Mouse (Mus musculus) cerebellum, postnatal 25 days (tissue): ENCODE measurements around the gene Spred1.
"Not testable (repeated sequence)": the region's sequence is repeated elsewhere in the genome, so short reads cannot be mapped to it uniquely, and the experiment has no call there.

Experiments used
- DNase-seq, 2 experiments: peaks; one replicate each; pipeline ENCODE4 v3.0.0; 2021; ENCODE audit warnings: mixed read lengths in 2 of 2

Spred1 gene

DNA sequence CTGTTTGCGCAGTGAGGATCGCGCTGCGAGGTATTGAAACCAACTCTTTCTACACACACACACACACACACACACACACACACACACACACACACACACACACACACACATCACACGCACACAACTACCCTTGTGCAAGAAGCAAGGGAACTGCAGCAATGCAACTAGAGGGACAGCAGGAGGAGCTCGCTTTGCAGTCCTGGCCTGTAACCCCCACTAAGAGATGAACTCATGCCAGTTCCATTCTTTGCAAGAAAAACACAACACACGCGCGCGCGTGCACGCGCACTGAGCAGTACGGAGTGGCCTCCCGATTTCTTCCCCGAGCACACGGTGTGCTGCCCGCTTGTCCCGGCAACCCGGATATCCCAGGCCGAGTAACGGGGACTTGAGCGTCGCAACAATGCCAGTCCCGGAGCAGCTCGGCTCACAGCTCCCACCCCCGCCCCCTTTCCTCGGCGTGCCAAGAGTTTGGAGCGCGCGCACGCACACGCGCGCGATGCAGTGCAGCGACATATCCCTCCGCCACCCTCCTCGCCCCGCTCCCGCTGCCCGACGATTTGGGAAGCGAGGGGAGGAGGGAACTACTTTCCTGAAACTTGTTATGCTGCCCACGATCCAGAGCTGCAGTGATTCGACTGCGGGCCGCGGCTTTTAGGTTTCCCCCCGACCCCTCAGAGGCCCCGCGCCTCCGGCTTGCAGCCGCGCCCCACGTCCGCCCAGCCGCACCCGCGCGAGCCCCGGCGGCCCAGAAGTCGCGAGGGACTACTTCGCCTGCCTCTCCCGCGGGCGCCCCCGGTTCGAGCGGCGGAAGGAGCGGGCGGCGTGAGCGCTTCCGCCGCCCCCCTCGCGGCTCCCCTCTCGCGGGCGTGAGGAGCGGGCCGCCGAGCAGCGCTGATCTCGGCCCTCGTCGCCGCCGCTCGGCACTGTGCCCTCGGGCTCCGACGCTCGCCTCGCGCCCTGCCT lies 645 bp upstream of the Spred1 start:
- peak; percentile 94 for DNase-seq

DNA sequence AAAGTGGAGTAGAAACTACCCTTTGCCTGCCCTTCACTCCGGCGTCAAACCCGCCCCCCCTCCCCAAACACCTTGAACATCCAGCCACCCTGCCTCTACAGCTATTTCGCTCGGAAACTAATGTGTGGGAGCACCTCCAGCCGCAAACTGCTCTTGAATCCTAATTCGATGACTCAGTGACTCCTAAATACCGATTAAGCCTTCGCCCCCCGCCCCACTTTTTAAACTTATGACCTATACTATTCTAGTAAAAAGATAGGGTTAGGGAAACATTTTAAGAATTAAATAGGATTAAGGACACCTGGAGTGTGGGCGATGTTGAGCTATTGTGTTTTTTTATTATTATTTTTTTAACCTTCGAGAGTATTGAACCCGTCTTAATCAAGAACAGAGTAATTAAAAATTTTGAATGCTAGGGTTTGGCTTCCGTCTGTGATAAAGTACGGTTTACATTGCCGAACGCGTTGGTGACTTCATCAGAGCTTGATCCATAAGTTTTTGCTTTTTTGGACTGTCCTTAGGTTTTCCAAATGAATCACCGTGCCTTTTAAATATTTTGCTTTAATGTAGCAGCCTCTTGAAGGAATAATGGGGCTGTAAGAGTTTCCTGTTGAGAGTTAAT lies 921 bp downstream of the Spred1 start:
- no peak for DNase-seq

DNA sequence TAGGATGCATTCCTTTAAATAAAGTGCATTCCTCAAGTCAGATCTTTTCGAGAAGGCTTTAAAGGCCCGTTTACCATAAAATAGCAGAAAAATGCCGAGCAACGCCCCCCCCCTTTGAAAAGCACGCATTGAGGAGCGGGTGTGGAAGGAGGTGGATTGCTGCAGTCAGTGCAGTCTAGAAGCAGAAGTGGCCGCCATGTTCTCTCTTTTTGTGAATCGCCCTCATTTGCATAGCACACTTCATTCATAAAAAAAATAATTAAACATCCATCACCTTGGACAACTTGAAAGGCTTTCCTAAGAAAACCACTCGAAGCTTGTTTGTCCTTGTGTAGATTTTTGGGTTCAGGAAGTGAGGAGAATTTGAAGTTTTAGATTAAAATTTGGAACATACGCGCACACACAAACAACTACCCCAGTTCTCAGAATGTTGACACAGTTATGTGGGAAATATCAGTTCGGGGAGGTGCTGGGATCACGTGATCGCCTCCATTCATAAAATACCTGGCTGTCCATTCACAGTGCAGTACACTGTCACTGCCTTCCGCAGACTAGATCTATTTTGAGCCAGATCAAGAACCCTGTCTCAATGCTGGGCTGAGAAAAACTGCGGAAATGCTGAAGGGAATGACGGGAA lies 1.6 kb downstream of the Spred1 start:
- peak; percentile 68 to 76 for DNase-seq

DNA sequence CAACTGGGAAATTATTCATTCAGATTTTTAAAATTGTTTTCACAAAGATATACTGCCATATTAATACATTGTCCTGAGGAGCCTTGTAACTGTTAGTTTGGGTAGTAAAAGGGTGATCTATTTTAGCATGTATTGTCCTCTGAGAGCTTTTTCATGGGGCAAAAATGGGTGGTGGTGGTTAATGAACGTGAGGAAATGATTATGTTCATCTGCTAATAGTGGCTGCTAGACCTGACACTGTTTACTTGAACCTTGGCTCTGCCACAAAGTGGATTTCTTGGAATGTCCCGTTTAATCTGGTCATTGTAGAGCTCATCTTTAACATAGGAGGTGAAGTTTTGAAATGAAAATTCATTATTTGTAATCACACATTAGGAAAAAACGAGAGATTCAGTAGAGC lies 2.5 kb downstream of the Spred1 start:
- DNase-seq: no peak

DNA sequence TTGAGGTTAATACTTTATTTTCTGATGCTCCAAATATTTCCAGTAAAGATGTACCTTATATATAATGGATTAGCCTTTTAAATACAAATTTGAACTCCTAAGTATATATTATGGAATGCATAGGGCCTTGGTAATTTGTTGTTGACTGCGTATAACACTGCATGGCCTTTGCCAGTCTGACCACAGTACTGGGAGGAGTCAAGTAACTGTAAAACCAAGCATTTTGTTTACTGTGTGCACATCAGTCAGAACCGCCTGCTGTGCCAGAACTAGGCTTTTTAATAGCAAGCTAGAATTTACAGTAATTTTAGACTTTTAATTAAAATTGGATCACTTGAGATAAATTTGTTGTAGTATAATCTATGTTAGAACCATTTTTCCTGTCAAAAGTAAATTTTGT lies 3.7 kb downstream of the Spred1 start:
- DNase-seq: no peak

DNA sequence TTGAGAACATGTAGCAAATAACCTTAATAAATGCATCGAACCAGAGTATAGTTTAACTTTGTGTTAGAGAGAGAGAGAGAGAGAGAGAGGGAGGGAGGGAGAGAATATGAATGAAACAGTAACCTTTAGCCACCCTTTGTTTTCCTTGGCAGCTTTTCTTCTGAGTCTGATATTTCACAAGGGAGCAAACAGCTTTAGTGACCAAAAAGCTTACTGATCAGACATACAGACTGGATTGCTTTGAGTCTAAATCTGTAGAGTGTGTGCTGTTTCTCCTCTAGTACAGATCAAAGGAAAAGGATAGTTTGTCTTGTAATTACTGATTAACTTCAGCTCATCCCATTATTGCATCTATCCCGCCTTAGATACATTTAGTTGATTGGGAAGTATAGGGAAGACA lies 8.0 kb downstream of the Spred1 start:
- no peak for DNase-seq

DNA sequence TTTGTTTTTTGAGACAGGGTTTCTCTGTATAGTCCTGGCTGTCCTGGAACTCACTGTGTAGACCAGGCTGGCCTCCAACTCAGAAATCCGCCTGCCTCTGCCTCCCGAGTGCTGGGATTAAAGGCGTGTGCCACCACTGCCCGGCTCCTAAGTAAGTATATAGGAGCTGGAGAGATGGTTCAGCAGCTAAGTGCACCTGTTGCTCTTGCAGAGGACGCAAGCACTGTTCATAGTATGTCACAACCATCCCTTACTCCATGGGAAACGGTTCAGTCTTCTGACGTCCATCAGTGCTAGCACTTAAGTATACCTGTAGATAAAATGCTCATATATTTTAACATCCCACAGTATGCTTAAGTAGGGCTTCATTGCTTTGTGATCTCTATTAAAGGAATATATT lies 9.9 kb downstream of the Spred1 start:
- DNase-seq: not testable (repeated sequence)

DNA sequence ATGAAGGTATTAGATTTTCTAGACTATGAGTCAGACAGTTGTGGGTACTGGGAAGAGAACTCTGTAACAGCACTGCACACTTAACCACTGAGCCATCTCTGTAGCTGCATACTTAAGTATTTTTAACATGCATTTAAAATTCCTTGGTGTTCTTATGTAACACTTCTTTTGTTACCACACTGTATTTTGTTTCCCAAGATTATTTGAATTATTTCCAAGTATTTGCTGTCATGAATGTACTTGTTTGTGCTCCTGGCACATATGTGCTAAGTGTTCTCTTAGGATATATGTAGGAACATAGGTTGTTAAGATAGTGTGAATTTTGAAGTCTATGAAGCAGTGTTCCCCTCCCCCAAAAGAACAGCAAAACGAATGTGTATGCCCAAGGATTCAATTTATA lies 10.7 kb downstream of the Spred1 start:
- DNase-seq: no peak

DNA sequence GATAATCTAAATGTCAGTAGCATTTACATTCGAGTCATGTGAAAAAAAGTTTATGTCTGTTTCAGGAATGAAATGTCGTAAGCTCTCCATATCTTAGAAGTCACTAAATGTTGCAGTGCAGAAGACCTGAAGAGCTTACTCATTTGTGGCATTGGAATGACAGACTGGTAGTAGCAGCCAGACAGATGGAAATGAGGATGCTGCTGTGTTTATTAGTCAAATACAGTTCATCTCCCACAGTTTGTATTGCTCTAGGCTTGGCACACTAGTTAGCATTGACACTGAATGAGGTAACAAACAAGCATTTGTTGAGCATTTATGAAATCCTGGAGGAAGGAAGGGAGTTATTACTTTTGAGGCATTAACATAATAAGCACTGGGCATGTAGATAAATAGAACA lies 12.4 kb downstream of the Spred1 start:
- DNase-seq: no peak

DNA sequence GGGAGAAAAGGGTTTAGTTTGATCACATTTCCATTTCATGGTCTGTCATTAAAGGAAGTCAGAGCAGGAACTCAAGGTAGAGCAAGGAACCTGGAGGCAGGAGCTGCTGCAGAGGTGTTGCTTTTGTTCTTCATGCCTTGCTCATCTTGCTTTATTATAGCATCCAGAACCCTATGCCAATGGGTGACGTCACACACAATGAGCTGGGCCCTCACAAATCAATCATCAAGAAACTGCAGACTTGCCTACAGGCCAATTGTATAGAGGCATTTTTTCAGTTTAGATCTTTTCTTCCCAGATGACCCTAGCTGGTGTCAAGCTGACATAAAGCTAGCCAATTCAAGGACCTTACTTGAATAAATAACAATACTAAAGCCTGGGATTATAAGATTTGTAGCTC lies 16.6 kb downstream of the Spred1 start:
- no peak for DNase-seq

DNA sequence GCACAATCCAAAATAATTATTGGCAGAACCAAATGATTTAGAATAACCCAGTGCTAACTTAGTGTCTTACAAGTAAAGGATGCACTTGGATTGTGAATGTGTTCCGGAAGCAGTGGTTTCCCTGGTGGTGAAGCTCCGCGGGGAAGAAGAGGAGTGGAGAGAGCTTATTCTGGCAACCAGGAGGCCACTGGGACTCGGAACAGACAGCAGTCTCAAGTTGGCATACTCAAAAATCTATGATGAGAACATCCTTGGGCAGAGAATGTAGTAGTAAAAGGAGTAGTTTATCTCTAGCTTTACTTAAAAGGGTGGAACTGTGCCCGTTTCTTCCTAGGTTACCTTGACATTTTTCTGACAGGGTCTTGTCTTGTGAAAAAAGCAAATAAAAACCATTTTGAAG lies 17.8 kb downstream of the Spred1 start:
- no peak for DNase-seq

DNA sequence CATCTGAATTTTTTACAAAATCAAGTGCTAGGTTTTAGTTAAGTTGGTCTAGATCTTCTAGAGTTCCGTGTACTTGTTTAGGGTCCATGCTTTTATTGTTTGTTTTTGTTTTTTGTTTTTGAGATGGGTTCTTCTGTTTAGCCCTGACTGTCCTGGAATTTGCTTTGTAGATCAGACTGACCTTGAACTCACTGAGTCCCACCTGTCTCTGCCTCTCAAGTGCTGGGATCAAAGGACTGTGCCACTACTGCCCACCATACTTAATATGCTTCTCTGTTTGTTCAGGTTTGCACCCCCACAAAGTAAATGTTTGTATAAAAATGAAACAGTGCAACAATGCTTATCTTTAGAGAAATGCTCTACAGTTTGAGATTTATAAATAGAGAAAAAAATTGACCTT lies 18.8 kb downstream of the Spred1 start:
- no peak for DNase-seq

DNA sequence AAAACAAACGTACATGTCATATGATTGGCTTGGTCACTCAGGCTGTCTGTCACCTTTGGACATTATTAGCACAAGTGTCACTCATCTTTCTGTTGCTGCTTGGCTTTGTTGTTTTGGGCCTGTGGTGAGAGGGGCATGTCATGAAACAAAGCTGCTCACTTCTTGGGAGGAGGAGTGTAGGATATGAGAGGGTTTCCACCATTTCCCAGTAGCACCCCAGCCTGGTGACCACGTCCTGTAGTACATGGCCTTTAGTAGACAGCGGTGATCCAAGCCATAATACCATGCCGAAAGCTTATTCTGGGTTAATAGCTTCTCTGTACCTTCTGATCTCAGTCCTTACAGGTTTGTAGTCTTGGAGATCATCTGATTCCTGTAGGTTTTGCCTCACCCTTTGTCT lies 21.9 kb downstream of the Spred1 start:
- no peak for DNase-seq

DNA sequence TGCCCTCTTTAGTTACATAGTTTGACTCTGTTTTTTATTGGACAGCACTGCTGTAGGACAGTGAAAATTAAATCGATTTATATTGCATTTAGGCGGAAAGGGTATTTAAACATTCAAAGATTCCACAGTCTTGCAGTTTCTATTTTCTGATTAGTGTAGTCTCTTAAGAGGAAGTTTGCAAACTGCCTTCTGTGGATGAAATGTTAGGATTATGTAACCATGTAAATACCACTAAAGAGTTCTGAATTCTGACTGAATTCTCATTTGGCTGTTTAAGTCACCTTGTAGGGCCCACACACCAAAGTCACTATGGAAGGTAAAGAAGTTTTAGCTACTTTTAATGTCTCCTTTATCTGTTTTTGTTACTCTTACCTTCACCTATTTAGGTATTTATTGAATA lies 24.9 kb downstream of the Spred1 start:
- DNase-seq: no peak

DNA sequence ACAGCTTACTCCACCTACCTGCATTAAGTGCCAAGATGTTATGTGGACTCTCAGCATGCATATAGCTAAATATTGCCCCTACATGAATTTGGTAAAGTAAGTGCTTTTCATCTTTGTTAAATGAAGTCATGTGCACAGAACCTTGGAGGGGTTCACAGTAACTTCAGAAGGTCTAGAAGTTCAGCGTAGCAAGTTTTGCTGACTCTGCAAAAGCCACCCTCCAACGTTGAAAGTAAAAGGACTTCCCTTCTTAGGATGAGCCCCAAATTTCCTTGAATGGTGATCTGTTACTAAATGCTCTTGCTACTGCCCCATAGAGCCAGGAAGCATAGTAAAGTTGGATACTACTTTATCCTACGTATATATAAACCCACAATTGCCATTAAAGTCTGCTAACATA lies 25.4 kb downstream of the Spred1 start:
- DNase-seq: no peak

DNA sequence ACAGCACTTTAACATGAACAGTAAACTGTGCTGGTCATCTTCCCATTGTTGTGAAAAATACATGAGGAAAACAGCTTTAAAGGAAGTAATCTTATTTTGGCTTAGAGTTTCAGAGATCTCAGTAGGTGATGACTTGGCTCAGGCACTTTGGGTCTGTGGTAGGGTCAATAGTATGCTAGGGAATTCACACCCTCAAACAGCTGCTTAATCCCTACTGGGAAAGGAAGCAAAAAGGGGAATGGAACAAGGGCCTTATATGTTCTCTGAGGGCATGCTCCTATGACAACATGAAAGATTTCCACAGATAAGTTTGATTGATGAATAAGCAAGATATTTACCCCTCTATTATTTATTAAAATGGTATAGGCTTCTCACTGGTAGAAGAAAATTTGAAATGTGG lies 31.0 kb downstream of the Spred1 start:
- no peak for DNase-seq

DNA sequence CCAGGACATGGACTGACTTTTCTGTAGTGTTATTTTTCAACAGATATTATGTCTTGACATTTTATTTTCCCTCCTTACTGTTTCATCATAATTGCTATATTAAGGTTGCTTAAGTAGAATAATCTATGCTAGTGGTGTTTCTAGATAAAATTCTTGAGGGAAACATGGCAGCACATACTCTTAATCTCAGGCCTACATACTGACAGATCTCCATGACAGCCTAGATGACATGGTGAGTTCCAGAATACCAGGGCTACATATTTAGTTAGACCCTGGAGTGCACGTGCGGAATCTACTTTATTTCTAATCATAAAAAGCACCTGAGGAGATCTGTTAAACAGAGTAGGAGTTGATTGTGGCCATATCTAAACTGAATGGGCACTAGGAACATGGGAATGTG lies 47.2 kb downstream of the Spred1 start:
- DNase-seq: no peak

DNA sequence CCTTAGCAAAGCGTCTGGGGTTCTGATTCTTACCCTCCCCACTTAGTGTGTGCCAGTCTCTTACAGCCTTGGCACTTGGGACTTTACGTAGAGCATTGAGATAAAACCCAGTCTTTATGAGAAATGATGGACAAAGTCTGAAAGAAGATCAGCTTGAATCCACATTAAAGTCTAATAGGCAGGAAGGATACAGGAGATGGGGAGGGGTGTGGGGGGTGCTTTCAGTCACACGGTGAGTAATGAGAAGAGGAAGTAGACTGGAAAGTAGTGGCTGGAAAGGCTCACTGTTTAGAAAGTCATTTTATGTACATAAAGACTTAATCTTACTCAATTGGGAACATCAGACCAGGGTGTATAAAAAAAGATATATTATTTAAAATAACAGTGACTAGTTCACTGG lies 47.9 kb downstream of the Spred1 start:
- no peak for DNase-seq

DNA sequence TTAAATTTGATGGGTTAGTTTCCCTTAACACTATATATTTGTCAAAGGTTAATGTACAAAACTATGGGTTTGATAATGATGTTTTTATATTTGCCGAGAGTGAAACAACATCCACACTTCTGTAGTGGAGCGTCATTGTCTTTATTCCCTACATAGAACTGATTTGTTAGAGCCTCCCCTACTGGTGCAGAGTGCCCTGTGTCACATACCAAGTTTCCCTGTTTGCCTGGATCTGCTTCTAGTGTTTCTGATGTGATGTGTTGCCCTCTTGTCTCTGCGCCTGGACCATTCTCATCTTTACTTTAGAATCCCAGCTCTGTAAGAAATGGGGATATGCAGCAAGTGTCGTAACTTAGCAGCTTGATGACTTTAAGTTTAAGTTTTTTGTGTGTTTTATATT lies 51.8 kb downstream of the Spred1 start:
- DNase-seq: no peak

DNA sequence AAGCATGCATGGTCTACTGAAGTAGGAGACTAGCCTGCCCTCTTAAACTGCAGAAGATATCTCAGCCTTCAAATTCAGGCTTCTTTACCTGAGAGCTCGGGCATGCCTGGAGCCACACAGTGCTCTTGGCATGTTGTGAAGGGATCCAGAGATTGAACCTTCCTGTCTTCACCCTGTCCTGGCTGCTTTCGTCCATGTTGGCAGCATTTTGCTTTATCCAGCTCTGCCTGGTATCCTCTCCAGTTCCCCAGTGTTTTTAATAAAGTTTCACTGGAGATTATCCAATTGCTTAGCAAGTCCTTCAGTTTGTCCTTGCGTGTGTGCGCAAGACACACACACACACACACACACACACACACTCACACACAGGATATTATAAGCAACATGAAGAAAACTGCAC lies 54.9 kb downstream of the Spred1 start:
- no peak for DNase-seq

DNA sequence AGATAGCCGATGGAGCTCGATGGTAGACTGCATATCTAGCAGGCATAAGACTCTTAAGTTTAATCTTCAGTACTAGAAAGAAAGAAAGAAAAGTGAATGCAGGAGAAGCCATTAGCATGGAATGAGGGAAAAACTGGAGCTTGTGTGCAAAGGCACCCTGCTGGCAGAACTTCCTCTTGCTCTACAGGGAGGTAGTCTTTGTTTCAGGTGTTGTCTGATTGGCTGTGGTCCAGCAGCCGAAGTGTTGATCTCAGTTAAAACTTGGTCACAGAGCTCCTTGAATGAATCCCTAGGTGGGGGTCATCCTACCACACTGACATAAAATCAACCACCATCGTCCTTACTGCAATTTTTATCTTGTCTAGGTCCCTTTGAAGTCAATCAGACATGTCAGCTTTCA lies 55.8 kb downstream of the Spred1 start:
- peak in 1 of 2 experiments; percentile 34 for DNase-seq

DNA sequence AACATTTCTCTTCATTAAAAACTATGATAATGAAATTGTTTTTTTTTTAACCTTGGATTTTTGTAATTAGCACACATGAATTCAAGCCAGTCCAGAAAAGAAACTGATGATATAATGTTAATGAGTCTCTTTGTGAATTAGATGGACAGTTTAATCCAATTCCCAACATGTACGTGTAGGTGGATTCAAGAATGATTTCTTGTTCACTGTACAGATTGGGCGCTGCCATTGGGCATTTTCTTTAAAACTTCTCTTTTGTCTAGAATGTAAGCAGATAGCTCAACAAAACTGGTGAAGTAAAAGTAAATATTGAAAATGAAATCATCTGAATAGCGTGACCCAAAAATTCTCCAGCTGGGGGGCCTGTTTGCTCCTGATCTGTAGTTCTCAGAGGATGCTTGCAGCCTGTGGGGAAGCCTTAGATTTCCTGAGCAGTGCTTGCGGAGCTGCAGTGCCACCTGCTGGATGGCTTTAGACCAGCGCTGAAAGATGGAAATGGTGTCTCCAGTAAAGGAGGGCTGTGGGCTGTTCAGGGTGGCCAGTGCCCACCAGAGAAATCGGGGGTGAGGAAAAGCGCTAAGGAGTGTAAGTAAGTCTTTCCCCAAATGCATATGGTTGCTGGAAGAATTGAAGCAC lies 59.2 kb downstream of the Spred1 start:
- DNase-seq: peak; percentile 88 to 91

DNA sequence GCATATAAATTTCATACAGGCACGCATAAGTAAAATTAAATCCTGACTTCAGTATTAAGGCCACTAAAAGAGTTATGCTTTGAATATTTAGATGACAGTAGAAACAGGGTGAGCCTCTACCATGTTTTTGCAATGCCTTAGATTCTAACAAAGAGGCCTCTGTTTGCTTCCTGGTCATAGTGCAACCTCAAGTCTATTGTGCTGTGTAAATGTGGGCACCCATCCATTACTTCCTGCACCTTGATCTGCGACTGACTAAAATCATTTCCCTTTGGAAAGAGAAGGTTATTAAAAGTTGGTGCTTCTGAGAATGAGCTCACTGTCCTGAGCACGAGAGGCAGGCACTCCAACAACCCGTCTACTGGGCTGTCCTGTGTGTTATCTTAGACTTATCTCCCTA lies 64.4 kb downstream of the Spred1 start:
- no peak for DNase-seq

DNA sequence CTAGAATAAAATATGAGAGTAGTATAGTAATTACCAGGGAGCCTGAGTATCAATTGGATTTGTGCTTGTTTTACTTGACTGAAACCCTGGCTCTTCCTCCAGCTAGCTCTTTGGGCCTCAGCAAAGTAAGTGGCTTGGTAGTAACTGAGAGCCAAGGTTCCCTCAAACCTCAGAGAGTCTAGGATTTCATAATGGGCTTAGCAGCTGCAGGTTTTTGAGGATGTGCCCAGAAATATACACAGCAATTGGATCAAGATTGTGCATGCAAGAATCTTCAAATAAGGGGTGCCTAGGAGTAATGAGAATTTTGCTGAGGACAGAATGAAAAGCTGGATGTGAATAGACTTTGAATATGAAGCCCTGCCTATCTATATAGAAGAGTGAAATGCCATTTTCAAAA lies 69.7 kb downstream of the Spred1 start:
- no peak for DNase-seq
